Mouse (Mus musculus) hindbrain, embryonic 15.5 days (tissue): ENCODE results near the gene Ier3. TPM values are rescaled to one million over a fixed set of nuclear protein-coding genes. Genes with fewer than 3 reads are reported as not detected.

Experiments used
- ATAC-seq: fragments of 200-750 bp; cut with Nextera tagmentation; 2 replicates; pipeline ENCODE4 v1.8.0; 2017; ENCODE audit warnings: low read depth, moderate number of reproducible peaks, moderate TSS enrichment; ENCODE audit not compliant: low FRiP score
- H3K27ac ChIP-seq: fragments of 300-500 bp; sonication (generic); replicated peaks from 2 replicates; pipeline ENCODE4 v1.5.1; 2015; ENCODE audit warnings: mild to moderate bottlenecking, inconsistent platforms
- H3K27me3 ChIP-seq: fragments of 300-500 bp; sonication (generic); 2 replicates; pipeline ENCODE4 v1.6.1; 2015; ENCODE audit warnings: control low read depth, inconsistent platforms
- H3K36me3 ChIP-seq: fragments of 300-500 bp; sonication (generic); 2 replicates; pipeline ENCODE4 v1.6.1; 2015; ENCODE audit warnings: control low read depth, inconsistent platforms
- H3K4me1 ChIP-seq: fragments of 300-500 bp; sonication (generic); replicated peaks from 2 replicates; pipeline ENCODE4 v1.6.1; 2015; ENCODE audit warnings: control low read depth, inconsistent platforms
- H3K4me2 ChIP-seq: fragments of 300-500 bp; sonication (generic); 2 replicates; pipeline ENCODE4 v1.6.1; 2015; ENCODE audit warnings: moderate library complexity, mild to moderate bottlenecking, inconsistent platforms
- H3K4me3 ChIP-seq: fragments of 300-500 bp; sonication (generic); 2 replicates; pipeline ENCODE4 v1.5.1; 2015; ENCODE audit warnings: mild to moderate bottlenecking, inconsistent platforms
- H3K9ac ChIP-seq: fragments of 300-500 bp; sonication (generic); 2 replicates; pipeline ENCODE4 v1.6.1; 2015; ENCODE audit warnings: inconsistent platforms
- H3K9me3 ChIP-seq: fragments of 300-500 bp; sonication (generic); 2 replicates; pipeline ENCODE4 v1.6.1; 2016; ENCODE audit warnings: control low read depth, inconsistent platforms
- WGBS: fragments of 180-500 bp; shearing (Covaris S2); methylation state at CpG from one replicate; pipeline ENCODE4 v1.1.7; 2015; 5-methylcytosine and 5-hydroxymethylcytosine counted together
- polyA plus RNA-seq: library from polyadenylated mRNA; unstranded; fragments of >200 nt; fragmentation: Nextera tagmentation; extraction: Ambion mirVana; gene quantifications from 2 replicates; pipeline ENCODE4 v1.2.1, GENCODE M21; 2015

Ier3 gene
- polyA plus RNA-seq, 1 experiment from 2014 or later: 12.7 TPM

DNA sequence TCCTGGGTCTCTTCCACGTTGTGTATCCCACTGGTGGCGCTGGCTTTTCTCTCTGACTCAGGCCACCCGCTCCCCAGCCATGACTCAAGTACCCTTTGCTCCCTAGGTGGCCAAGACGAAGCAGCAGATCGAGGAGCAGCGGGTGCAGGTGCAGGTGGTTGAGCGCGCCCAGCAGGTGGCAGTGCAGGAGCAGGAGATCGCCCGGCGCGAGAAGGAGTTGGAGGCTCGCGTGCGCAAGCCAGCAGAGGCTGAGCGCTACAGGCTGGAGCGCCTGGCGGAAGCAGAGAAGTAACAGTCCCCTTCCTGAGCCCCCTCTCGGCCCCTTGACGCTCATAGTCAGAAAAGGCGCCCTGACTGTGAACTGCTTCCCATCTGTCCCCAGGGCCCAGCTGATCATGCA is 8.3 kb downstream of the Ier3 start:
- H3K4me3 ChIP-seq: 0 out of 2 replicates have a peak overlapping the region, but pooled peaks have one; percentile 0
- H3K36me3 ChIP-seq: peaks cover 57% of the 10 kb centered on the region
- H3K27me3 ChIP-seq: no peaks in the 10 kb centered on the region
- H3K9me3 ChIP-seq: no peaks in the 10 kb centered on the region
- 7% methylated on average over 21 of the region's 21 CpGs for WGBS
- no peak overlapping the region for H3K27ac ChIP-seq
- H3K9ac ChIP-seq: no peak overlapping the region
- ATAC-seq: 0 out of 2 replicates have a peak, but pooled peaks have one; percentile 36
- peaks cover 29% of the 10 kb centered on the region for H3K4me1 ChIP-seq
- H3K4me2 ChIP-seq: no peak overlapping the region; the same call in 1 of the 2 replicates

DNA sequence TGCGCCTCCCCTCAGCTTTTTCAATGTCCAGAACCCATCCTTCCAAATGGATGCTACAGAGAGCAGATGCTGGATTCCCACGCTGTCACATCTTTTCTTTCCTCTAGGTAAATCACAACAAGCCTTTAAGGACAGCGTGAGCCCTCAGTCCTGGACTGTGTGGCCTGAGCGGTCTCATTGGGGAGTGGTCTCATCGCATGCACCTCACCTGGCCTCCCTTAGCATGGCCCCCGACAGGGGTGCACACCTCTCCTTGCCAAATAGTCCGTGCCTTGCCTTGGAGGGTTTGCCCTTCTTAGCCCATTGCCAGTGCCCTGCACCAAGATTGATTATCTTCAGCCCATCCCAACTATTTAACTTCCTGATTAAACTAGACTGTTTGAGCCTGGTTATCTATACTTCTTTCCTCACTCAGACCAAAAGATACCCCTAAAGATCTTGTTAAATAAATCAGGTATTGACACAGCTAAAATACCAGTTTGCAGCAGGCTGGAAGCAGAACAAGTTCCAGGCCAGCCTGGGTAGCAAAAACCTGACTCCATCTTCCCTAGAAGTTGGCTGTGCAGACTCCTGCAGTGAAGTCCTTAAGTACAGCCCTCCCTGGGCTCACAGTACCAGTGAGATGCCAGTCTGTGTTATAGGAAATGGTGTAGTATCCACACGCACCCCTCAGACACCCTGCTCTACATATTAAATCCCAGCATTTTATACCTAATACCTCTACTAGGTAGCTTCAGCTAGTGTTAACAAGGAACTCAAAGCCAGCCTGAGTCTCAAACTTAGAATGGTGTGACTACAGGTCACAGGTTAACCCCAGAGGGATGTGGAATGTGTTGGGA is 11.1 kb downstream of the Ier3 start:
- Histone ChIP-seq H3K9ac (no peak overlapping the region), H3K4me3 (no peak overlapping the region), H3K27ac (peak overlapping the region; percentile 32; the same call in 1 of the 2 replicates), H3K4me2 (no peak overlapping the region), H3K4me1 (peaks cover 45% of the 10 kb centered on the region), H3K36me3 (peaks cover 49% of the 10 kb centered on the region), H3K9me3 (no peaks in the 10 kb centered on the region), H3K27me3 (no peaks in the 10 kb centered on the region)
- WGBS: 67% methylated on average over 8 of the region's 8 CpGs
- ATAC-seq: no peak

DNA sequence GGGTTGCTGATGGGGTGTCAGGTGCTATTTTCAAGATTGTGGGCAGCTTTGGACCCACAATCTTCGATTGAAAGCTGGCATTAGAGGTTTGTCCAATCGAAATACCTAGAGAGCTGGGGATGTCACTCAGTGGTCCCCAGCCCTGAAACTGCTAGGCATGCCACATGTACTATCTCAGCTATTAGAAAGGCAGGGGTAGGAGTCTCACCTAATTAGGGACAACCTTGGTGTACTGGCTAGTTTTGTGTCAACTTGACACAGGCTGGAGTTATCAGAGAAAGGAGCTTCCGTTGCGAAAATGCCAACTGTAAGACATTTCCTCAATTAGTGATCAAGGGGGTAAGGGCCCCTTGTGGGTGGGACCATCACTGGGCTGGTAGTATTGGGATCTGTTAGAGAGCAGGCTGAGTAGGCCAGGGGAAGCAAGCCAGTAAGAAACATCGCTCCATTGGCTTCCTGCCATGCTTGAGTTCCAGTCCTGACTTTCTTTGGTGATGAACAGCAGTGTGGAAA is 11.8 kb downstream of the Ier3 start:
- peaks cover 45% of the 10 kb centered on the region for H3K4me1 ChIP-seq

DNA sequence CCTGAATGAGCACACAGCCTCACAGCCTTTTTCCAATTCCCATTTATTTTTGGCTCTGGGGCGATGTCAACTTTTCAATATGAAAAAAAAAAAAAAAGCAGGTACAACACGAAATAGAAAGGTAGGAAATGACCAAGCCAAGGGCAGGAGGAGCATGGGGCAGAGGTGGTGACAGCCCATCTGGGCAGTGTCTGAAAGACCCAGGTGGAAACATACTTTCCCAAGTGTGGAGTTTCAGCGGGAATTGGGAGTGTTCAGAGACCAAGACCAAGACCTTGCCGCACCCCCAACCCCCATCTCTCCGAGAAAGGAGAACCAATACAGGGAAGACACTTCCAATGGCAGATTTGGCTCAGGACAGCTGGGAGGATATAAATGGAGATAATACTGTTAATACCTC is 12.4 kb downstream of the Ier3 start:
- 56% methylated on average over 5 of the region's 5 CpGs for WGBS
- no peak overlapping the region for H3K27ac ChIP-seq
- peak overlapping the region; percentile 77 for H3K4me2 ChIP-seq
- H3K9me3 ChIP-seq: no peaks in the 10 kb centered on the region
- peak overlapping the region; percentile 16; the same call in 1 of the 2 replicates for H3K4me3 ChIP-seq
- peaks cover 40% of the 10 kb centered on the region for H3K36me3 ChIP-seq
- H3K27me3 ChIP-seq: no peaks in the 10 kb centered on the region
- H3K4me1 ChIP-seq: peaks cover 45% of the 10 kb centered on the region
- H3K9ac ChIP-seq: no peak overlapping the region
- no peak for ATAC-seq

More for the DNA sequence above, 11.8 kb downstream of the Ier3 start:
- Histone ChIP-seq H3K4me3 (no peak overlapping the region), H3K4me2 (peak overlapping the region; percentile 77; the same call in 1 of the 2 replicates), H3K9me3 (no peaks in the 10 kb centered on the region), H3K27me3 (no peaks in the 10 kb centered on the region), H3K9ac (no peak overlapping the region), H3K27ac (peak overlapping the region; percentile 32; the same call in 1 of the 2 replicates), H3K36me3 (peaks cover 43% of the 10 kb centered on the region)
- 22% methylated on average over 5 of the region's 5 CpGs for WGBS
- no peak for ATAC-seq

DNA sequence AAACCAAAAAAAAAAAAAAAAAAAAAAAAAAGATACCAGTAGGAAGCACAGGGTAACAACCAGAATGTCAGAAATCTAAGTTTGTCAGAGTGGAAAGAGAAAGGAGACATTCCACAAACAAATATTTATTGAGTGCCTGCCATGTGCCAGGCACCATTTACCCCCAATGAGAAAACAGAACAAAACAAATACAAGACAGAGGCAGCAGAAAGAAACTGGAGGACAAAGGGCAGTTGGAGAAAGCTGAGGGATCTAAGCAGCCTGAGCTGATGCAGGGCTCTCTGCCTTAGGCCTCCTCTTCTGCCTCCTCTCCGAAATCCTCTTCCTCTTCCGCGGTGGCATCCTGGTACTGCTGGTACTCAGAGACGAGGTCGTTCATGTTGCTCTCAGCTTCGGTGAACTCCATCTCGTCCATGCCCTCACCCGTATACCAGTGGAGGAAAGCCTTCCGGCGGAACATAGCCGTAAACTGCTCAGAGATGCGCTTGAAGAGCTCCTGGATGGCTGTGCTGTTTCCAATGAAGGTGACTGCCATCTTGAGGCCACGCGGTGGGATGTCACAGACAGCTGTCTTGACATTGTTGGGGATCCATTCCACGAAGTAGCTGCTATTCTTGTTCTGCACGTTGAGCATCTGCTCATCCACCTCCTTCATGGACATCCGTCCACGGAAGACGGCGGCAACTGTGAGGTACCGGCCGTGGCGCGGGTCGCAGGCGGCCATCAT is 13.4 kb downstream of the Ier3 start:
- peak overlapping the region; percentile 84 for H3K4me3 ChIP-seq
- 0 out of 2 replicates have a peak overlapping the region, but pooled peaks have one; percentile 23 for H3K27ac ChIP-seq
- H3K9me3 ChIP-seq: no peaks in the 10 kb centered on the region
- peaks cover 39% of the 10 kb centered on the region for H3K36me3 ChIP-seq
- peak overlapping the region; percentile 77 for H3K4me2 ChIP-seq
- no peaks in the 10 kb centered on the region for H3K27me3 ChIP-seq
- 70% methylated on average over 26 of the region's 26 CpGs for WGBS
- H3K4me1 ChIP-seq: peaks cover 51% of the 10 kb centered on the region
- ATAC-seq: no peak
- H3K9ac ChIP-seq: peak overlapping the region; percentile 96; the same call in 1 of the 2 replicates

DNA sequence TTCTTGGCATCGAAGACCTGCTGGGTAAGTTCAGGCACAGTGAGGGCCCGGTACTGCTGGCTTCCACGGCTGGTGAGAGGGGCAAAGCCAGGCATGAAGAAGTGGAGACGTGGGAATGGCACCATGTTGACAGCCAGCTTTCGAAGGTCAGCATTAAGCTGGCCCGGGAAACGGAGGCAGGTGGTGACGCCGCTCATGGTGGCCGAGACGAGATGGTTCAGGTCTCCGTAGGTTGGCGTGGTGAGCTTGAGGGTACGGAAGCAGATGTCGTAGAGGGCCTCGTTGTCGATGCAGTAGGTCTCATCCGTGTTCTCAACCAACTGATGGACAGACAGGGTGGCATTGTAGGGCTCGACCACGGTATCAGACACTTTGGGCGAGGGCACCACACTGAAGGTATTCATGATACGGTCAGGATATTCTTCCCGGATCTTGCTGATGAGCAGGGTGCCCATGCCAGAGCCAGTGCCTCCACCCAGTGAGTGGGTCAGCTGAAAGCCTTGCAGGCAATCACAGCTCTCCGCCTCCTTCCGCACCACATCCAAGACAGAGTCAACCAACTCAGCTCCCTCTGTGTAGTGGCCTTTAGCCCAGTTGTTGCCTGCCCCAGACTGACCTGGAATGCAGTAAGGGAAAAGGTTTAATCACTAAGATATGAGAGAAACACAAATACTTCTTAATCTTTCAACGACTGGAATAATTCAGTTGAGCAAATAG is 14.1 kb downstream of the Ier3 start:
- H3K9ac ChIP-seq: peak overlapping the region; percentile 96; the same call in 1 of the 2 replicates
- H3K4me2 ChIP-seq: peak overlapping the region; percentile 77
- H3K27ac ChIP-seq: 0 out of 2 replicates have a peak overlapping the region, but pooled peaks have one; percentile 23
- 71% methylated on average over 26 of the region's 26 CpGs for WGBS
- H3K27me3 ChIP-seq: no peaks in the 10 kb centered on the region
- H3K9me3 ChIP-seq: no peaks in the 10 kb centered on the region
- peak overlapping the region; percentile 84 for H3K4me3 ChIP-seq
- ATAC-seq: no peak
- peaks cover 54% of the 10 kb centered on the region for H3K4me1 ChIP-seq
- peaks cover 39% of the 10 kb centered on the region for H3K36me3 ChIP-seq

DNA sequence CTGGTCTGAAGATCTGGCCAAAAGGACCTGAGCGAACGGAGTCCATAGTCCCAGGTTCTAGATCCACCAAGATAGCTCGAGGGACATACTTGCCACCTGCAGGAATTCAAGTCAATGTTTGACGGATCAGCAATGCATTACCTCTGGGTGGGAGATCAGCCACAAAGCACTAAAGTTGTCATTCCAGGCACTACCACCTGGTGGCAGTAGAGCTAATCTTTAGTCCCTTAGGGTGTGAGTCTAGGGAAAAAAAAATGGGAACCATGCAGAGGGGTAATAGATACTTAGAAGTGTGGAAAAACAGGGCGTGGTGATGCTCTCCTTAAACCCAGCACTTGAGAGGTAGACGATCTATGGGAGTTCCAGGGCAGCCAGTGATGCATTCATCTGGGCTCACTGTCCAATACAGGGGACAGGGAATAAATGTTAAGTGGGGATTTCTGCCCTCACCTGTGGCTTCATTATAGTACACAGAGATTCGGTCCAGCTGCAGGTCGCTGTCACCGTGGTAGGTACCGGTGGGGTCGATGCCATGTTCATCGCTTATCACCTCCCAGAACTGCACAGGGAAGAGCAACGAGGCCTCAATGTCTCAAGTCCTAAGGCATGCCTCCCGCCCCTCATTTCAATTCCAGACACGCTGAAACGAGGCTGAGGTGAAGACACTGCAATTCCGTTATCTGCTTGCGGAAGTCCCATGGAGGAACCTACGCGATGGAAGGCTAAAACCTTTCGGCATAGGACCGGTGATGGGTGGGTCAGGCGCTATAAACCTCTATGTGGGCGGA is 14.9 kb downstream of the Ier3 start:
- peaks cover 56% of the 10 kb centered on the region for H3K4me1 ChIP-seq
- peaks cover 34% of the 10 kb centered on the region for H3K36me3 ChIP-seq
- peak overlapping the region; percentile 84 for H3K4me3 ChIP-seq
- ATAC-seq: no peak
- no peaks in the 10 kb centered on the region for H3K27me3 ChIP-seq
- H3K9me3 ChIP-seq: no peaks in the 10 kb centered on the region
- peak overlapping the region; percentile 77 for H3K4me2 ChIP-seq
- WGBS: 6% methylated on average over 24 of the region's 24 CpGs
- H3K27ac ChIP-seq: peak overlapping the region; percentile 98
- peak overlapping the region; percentile 96 for H3K9ac ChIP-seq

DNA sequence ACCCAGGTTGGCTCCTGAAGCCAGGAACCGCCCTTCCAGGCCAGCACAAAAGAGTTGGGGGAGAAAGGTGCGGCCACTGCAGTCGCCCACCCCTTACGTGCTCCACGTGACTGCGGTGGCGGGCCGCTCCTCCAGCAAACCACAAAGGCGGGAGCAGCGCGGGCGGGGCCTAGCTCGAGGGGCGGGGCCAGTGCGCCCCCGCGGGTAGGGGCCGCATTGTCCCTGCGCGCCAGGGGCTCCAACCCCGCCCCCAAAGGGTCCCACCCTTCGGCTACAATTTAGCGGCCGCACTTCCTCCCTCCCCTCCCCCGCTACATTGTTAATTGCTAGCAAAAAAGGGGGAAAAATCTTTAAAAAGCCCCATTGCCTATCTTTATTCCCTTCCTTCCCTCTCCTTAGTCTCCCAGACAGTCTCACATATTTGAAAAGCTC is 15.5 kb downstream of the Ier3 start:
- Histone ChIP-seq H3K27me3 (no peaks in the 10 kb centered on the region), H3K27ac (peak overlapping the region; percentile 98), H3K4me3 (peak overlapping the region; percentile 84), H3K9me3 (no peaks in the 10 kb centered on the region), H3K36me3 (peaks cover 31% of the 10 kb centered on the region), H3K4me2 (peak overlapping the region; percentile 77), H3K4me1 (peaks cover 57% of the 10 kb centered on the region), H3K9ac (peak overlapping the region; percentile 96)
- peak; percentile 13 for ATAC-seq
- under 1% methylated on average over 25 of the region's 25 CpGs for WGBS

DNA sequence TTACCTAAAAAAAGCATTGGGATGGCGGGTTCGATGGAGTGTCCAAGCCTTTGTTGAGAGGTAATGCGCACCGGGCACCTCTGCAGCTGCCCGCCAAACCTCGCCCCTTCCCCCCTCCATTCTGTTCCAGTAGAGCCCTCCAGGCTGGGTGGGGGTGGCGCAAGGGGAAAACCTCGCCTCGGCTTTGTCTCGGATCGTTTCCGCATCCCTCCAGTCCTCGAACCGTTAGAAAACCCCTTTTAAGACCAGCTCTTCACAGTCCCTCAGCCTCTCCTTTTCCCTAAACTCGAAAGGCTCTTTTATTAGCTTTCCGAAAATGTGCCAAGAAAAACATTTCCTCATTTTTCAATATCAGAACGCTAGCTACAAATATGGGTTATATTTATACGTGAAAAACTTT is 16.0 kb downstream of the Ier3 start:
- H3K4me3 ChIP-seq: peak overlapping the region; percentile 84
- H3K4me2 ChIP-seq: peak overlapping the region; percentile 77
- peaks cover 62% of the 10 kb centered on the region for H3K4me1 ChIP-seq
- peak overlapping the region; percentile 98 for H3K27ac ChIP-seq
- WGBS: 0% methylated on average over 18 of the region's 18 CpGs
- H3K9me3 ChIP-seq: no peaks in the 10 kb centered on the region
- peak overlapping the region; percentile 96 for H3K9ac ChIP-seq
- ATAC-seq: no peak
- peaks cover 29% of the 10 kb centered on the region for H3K36me3 ChIP-seq
- H3K27me3 ChIP-seq: no peaks in the 10 kb centered on the region

DNA sequence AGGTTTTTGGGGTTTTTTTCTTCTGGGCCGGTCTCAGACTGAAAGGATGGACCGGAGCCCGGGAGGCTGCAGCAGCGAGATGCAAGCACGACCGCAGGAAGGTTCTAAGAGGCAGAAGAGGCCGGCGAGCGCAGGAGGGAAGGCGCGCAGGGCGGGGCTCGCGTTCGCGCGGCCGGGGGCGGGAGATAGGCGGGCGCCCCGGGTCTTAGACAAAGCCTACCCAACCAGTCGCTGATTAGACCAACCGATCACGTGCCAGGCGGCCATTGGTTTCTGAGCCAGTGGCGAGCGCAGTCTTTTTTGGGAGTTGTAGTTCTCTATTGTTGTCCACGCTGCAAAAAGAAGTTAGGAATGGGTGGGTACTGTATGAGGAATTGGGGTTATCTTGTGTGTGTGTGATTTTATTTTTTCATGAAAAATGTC is 16.6 kb downstream of the Ier3 start, which contains the start of gene Tubb5:
TSS of gene Tubb5 (minus strand) at position 185 of the 423 bp plus-strand sequence.
- ATAC-seq: peak; percentile 81
- Histone ChIP-seq H3K9me3 (no peaks in the 10 kb centered on the region), H3K9ac (peak within 1 kb of the TSS; percentile 96), H3K36me3 (peaks cover 28% of the 10 kb centered on the region), H3K4me1 (peaks cover 63% of the 10 kb centered on the region), H3K4me2 (peak within 1 kb of the TSS; percentile 77), H3K4me3 (peak within 1 kb of the TSS; percentile 84), H3K27me3 (no peaks in the 10 kb centered on the region), H3K27ac (peak within 1 kb of the TSS; percentile 98)
- WGBS: under 1% methylated on average over 29 of the region's 29 CpGs
